In genomic region chr7:6286921-6287531, GRCm38 (mm10) we compare ENCODE assay signal across 9 mouse cellular contexts. TPM values are rescaled to one million over a fixed set of nuclear protein-coding genes. Genes with fewer than 3 reads are reported as not detected.
DNase-seq lines count a peak whose midpoint lies in the region; ATAC-seq and TF ChIP-seq lines count a peak whose summit lies in the region.
"Had no signal": no experiment of that assay in that cellular context is flagged by ENCODE, and none has a peak within 500 bp of the region (broad histone marks: within the 10 kb centered on the region; RNA-seq: fewer than 3 reads in every experiment).

No protein-coding gene starts in this region.

- peak overlapping the region; percentile 21 for H3K4me3 ChIP-seq in C2C12 (ENCODE audit: insufficient read depth, poor library complexity, severe bottlenecking)
- peak overlapping the region; percentile 51 for H3K4me3 ChIP-seq in hindbrain, embryonic 12.5 days
- peak overlapping the region; percentile 51 for H3K4me3 ChIP-seq in limb, embryonic 14.5 days (replicated peaks; ENCODE audit: low read length)
- H3K4me3 ChIP-seq in neural tube, embryonic 13.5 days, result peak overlapping the region; percentile 50

- H3K27me3 ChIP-seq in C2C12 (ENCODE audit: control insufficient read depth, insufficient read depth, insufficient read length), result no peaks in the 10 kb centered on the region
- H3K27me3 ChIP-seq in hindbrain, embryonic 12.5 days, result no peaks in the 10 kb centered on the region
- H3K27me3 ChIP-seq in limb, embryonic 14.5 days (ENCODE audit: control insufficient read depth, insufficient read depth, low read length), result no peaks in the 10 kb centered on the region
- no peaks in the 10 kb centered on the region for H3K27me3 ChIP-seq in neural tube, embryonic 13.5 days

- peak overlapping the region; percentile 84 for H3K27ac ChIP-seq in hindbrain, embryonic 12.5 days
- no peak overlapping the region for H3K27ac ChIP-seq in limb, embryonic 14.5 days (replicated peaks; ENCODE audit: low read depth, low read length)
- H3K27ac ChIP-seq in neural tube, embryonic 13.5 days (replicated peaks), result peak overlapping the region; percentile 86

- TF ChIP-seq CTCF in C2C12 (IDR thresholded peaks at IDR 0.05; ENCODE audit: control insufficient read depth, insufficient read depth, insufficient read length), result no peak

- no peak for TF ChIP-seq POLR2A in limb, embryonic 14.5 days (IDR thresholded peaks at IDR 0.05; ENCODE audit: borderline replicate concordance, extremely low read depth, insufficient read depth, insufficient read length)

- no peaks in the 10 kb centered on the region for H3K79me2 ChIP-seq in C2C12 (ENCODE audit: control insufficient read depth, insufficient read depth)

- DNase-seq in adrenal gland, adult 18-20 months (ENCODE audit: low spot score in 2 of 2), result peak; percentile 8 to 25
- DNase-seq in adrenal gland, postnatal 4 days (ENCODE audit: low spot score in 2 of 2), result no peak
- DNase-seq in cerebellum, postnatal 25 days, result peak; percentile 29 to 36
- DNase-seq in limb, embryonic 14.5 days (ENCODE audit: low spot score), result peak; percentile 15
- no peak for DNase-seq in gastrocnemius, adult 18-20 months (ENCODE audit: low spot score)

- 19% methylated on average over 15 of the region's 15 CpGs for WGBS in hindbrain, embryonic 12.5 days
- 28% methylated on average over 15 of the region's 15 CpGs for WGBS in limb, embryonic 14.5 days
- 14% methylated on average over 15 of the region's 15 CpGs for WGBS in neural tube, embryonic 13.5 days

- peak overlapping the region; percentile 75 for H3K4me2 ChIP-seq in hindbrain, embryonic 12.5 days (replicated peaks)
- peak overlapping the region; percentile 72 for H3K4me2 ChIP-seq in limb, embryonic 14.5 days (replicated peaks; ENCODE audit: low read depth, low read length, severe bottlenecking)
- H3K4me2 ChIP-seq in neural tube, embryonic 13.5 days, result peak overlapping the region; percentile 79

- ATAC-seq in hindbrain, embryonic 12.5 days (ENCODE audit: low FRiP score), result peak; percentile 42
- ATAC-seq in limb, embryonic 14.5 days (ENCODE audit: low FRiP score, low read depth), result no peak; the same call in 1 of the 2 replicates
- ATAC-seq in neural tube, embryonic 13.5 days (ENCODE audit: low read depth), result peak; percentile 33

- H3ac ChIP-seq in C2C12 (ENCODE audit: control insufficient read depth, insufficient read length, low read depth), result peak overlapping the region; percentile 35

- peaks cover 25% of the 10 kb centered on the region for H3K4me1 ChIP-seq in hindbrain, embryonic 12.5 days
- H3K4me1 ChIP-seq in limb, embryonic 14.5 days (ENCODE audit: control insufficient read depth, insufficient read depth, low read length), result peaks cover 6% of the 10 kb centered on the region; the same call in 1 of the 2 replicates
- peaks cover 35% of the 10 kb centered on the region for H3K4me1 ChIP-seq in neural tube, embryonic 13.5 days (replicated peaks)

- H3K79me3 ChIP-seq in C2C12 (ENCODE audit: low read depth), result no peaks in the 10 kb centered on the region

- no peaks in the 10 kb centered on the region for H3K36me3 ChIP-seq in C2C12 (ENCODE audit: control insufficient read depth, insufficient read depth)
- H3K36me3 ChIP-seq in hindbrain, embryonic 12.5 days, result peaks cover 6% of the 10 kb centered on the region; the same call in 1 of the 2 replicates
- H3K36me3 ChIP-seq in limb, embryonic 14.5 days (ENCODE audit: control insufficient read depth, insufficient read depth, low read length), result no peaks in the 10 kb centered on the region; the same call in 1 of the 2 replicates
- peaks cover 9% of the 10 kb centered on the region for H3K36me3 ChIP-seq in neural tube, embryonic 13.5 days

- no peaks in the 10 kb centered on the region for H3K9me3 ChIP-seq in hindbrain, embryonic 12.5 days (replicated peaks)
- H3K9me3 ChIP-seq in limb, embryonic 14.5 days (ENCODE audit: control insufficient read depth, low read length), result no peaks in the 10 kb centered on the region
- no peaks in the 10 kb centered on the region for H3K9me3 ChIP-seq in neural tube, embryonic 13.5 days

- peak overlapping the region; percentile 67 for H3K9ac ChIP-seq in hindbrain, embryonic 12.5 days
- peak overlapping the region; percentile 60 for H3K9ac ChIP-seq in limb, embryonic 14.5 days (ENCODE audit: low read depth, low read length, severe bottlenecking)
- peak overlapping the region; percentile 75 for H3K9ac ChIP-seq in neural tube, embryonic 13.5 days

TF ChIP-seq in C2C12, 6 proteins besides CTCF, POLR2A, EP300 and RAD21:
- TF ChIP-seq USF1 (IDR thresholded peaks at IDR 0.05; ENCODE audit: low read depth) (no peak), FOSL1 (IDR thresholded peaks at IDR 0.05; ENCODE audit: insufficient read depth, low read length, poor library complexity, severe bottlenecking) (no peak)

RNA-seq across cellular contexts. Expression of gene Zfp667, which starts 0.6 kb away (rescaled TPM):
- 1 to 10 TPM; 5.1 to 6.3 TPM for total RNA-seq in adrenal gland, adult 18-20 months (2021)
- 10 to 100 TPM in 1 of 2 experiments, 1 to 10 TPM in 1; 9.5 to 10.6 TPM for total RNA-seq in adrenal gland, postnatal 4 days (2021)
- polyA plus RNA-seq in C2C12 (2012; fragmentation: generic; extraction: Trizol), result 1.4 TPM
- polyA plus RNA-seq in hindbrain, embryonic 12.5 days (2016; fragmentation: Nextera tagmentation; extraction: Ambion mirVana), result 15.5 and 19.7 TPM in 2 replicates
- polyA plus RNA-seq in limb, embryonic 14.5 days (2012; rRNA removed), result 3.7 and 4.7 TPM in 2 replicates
- polyA plus RNA-seq in limb, embryonic 14.5 days (2014; fragmentation: Nextera tagmentation; extraction: Ambion mirVana), result 8.4 and 8.5 TPM in 2 replicates
- 17.7 and 17.8 TPM in 2 replicates for polyA plus RNA-seq in neural tube, embryonic 13.5 days (2015; fragmentation: Nextera tagmentation; extraction: Ambion mirVana)
- 1 to 10 TPM; 3.3 to 4.2 TPM for total RNA-seq in gastrocnemius, adult 18-20 months (2021)

RNA-seq across cellular contexts. Expression of gene Epp13, which starts 34.5 kb away (rescaled TPM):
- not detected for total RNA-seq in adrenal gland, adult 18-20 months (2021)
- total RNA-seq in adrenal gland, postnatal 4 days (2021), result not detected
- not detected for polyA plus RNA-seq in C2C12 (2012; fragmentation: generic; extraction: Trizol)
- not detected in 2 replicates for polyA plus RNA-seq in hindbrain, embryonic 12.5 days (2016; fragmentation: Nextera tagmentation; extraction: Ambion mirVana)
- polyA plus RNA-seq in limb, embryonic 14.5 days (2012; rRNA removed), result not detected in 2 replicates
- not detected in 2 replicates for polyA plus RNA-seq in limb, embryonic 14.5 days (2014; fragmentation: Nextera tagmentation; extraction: Ambion mirVana)
- not detected in 2 replicates for polyA plus RNA-seq in neural tube, embryonic 13.5 days (2015; fragmentation: Nextera tagmentation; extraction: Ambion mirVana)
- total RNA-seq in gastrocnemius, adult 18-20 months (2021), result not detected
- total RNA-seq: heart, postnatal 14 days had no signal

RNA-seq across cellular contexts. Expression of gene Zfp583, which starts 44.1 kb away (rescaled TPM):
- 1 to 10 TPM; 3.1 to 3.3 TPM for total RNA-seq in adrenal gland, adult 18-20 months (2021)
- 1 to 10 TPM; 3.1 to 5.4 TPM for total RNA-seq in adrenal gland, postnatal 4 days (2021)
- 0.18 TPM for polyA plus RNA-seq in C2C12 (2012; fragmentation: generic; extraction: Trizol)
- polyA plus RNA-seq in hindbrain, embryonic 12.5 days (2016; fragmentation: Nextera tagmentation; extraction: Ambion mirVana), result 10.8 and 12.1 TPM in 2 replicates
- polyA plus RNA-seq in limb, embryonic 14.5 days (2012; rRNA removed), result 6.1 and 6.2 TPM in 2 replicates
- 5.4 and 6.4 TPM in 2 replicates for polyA plus RNA-seq in limb, embryonic 14.5 days (2014; fragmentation: Nextera tagmentation; extraction: Ambion mirVana)
- 10.4 and 14.0 TPM in 2 replicates for polyA plus RNA-seq in neural tube, embryonic 13.5 days (2015; fragmentation: Nextera tagmentation; extraction: Ambion mirVana)
- under 1 TPM; 0.43 to 0.50 TPM for total RNA-seq in gastrocnemius, adult 18-20 months (2021)

RNA-seq across cellular contexts. Expression of gene Gm3854, which starts 56.5 kb away (rescaled TPM):
- under 1 TPM; 0.53 to 0.80 TPM for total RNA-seq in adrenal gland, adult 18-20 months (2021)
- total RNA-seq in adrenal gland, postnatal 4 days (2021), result 1 to 10 TPM; 1.6 to 1.7 TPM
- polyA plus RNA-seq in C2C12 (2012; fragmentation: generic; extraction: Trizol), result 0.01 TPM
- 4.8 and 5.4 TPM in 2 replicates for polyA plus RNA-seq in hindbrain, embryonic 12.5 days (2016; fragmentation: Nextera tagmentation; extraction: Ambion mirVana)
- polyA plus RNA-seq in limb, embryonic 14.5 days (2012; rRNA removed), result 1.4 and 1.9 TPM in 2 replicates
- 1.1 and 1.9 TPM in 2 replicates for polyA plus RNA-seq in limb, embryonic 14.5 days (2014; fragmentation: Nextera tagmentation; extraction: Ambion mirVana)
- polyA plus RNA-seq in neural tube, embryonic 13.5 days (2015; fragmentation: Nextera tagmentation; extraction: Ambion mirVana), result 6.7 and 7.4 TPM in 2 replicates
- under 1 TPM; 0.32 to 0.45 TPM for total RNA-seq in gastrocnemius, adult 18-20 months (2021)

Comparison
In these comparisons a context has a peak if more than half of its experiments do, and no peak if none do; other contexts are left out.
1. DNase-seq: peak in adrenal gland, adult 18-20 months (2 of 2), cerebellum, postnatal 25 days (2 of 2) and limb, embryonic 14.5 days (single experiment); none in adrenal gland, postnatal 4 days (0 of 2) and gastrocnemius, adult 18-20 months (single experiment).
2. Peak in every context shown above with its lines, with median percentiles within 50 percentile points of each other: H3K4me3 ChIP-seq, H3K4me2 ChIP-seq and H3K9ac ChIP-seq.